Mouse (Mus musculus): ENCODE measurements around the gene Tenm2.

Tenm2 gene

GRCm38 (mm10) chr11:35963554-35963953 is 1272.2 kb downstream of the Tenm2 start:
- no peak for DNase-seq (ENCODE audit: extremely low spot score, low spot score)

GRCm38 (mm10) chr11:35962431-35962830 is 1273.3 kb downstream of the Tenm2 start:
- DNase-seq (ENCODE audit: extremely low spot score, low spot score), result no peak

- no peak for DNase-seq (ENCODE audit: extremely low spot score, low spot score)
These were observed 1276.5 kb downstream of the Tenm2 start for GRCm38 (mm10) chr11:35959270-35959669.
